Mouse (Mus musculus) thymus, postnatal 4 days (tissue): ENCODE results near the gene Acat2.
"Not testable (repeated sequence)": the region's sequence is repeated elsewhere in the genome, so short reads cannot be mapped to it uniquely, and the experiment has no call there.

Source experiments
- DNase-seq: peaks from one replicate; pipeline ENCODE4 v3.0.0; 2021

Acat2 gene

DNA sequence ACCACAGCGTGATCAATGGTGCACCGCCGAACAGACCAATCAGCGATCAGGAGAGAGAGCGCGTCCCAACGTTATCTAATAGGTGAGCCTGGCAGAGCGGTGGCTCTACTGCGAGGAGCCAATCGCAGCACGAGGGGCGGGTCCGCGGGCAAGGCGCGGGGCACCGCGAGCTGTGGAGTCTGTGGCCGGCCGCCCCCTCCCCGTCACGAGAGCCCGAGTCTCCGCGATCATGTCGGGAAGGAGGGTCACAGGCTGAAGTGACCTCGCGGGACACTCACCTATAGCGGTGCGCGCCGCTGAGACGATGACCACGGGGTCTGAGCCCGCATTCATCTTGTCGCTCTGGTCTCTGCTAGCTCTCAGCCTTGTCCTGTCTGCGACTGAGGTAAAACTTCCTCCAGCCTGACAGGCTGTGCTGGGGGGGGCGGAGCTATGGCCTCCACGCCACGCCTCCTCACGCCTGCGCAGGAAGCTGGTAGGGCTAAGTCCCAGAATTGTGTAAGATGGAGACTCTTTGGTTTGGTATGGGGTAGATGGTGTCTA lies at the start of gene Acat2:
Gene Acat2, minus strand, starts transcription at position 417 of the 543 bp plus-strand sequence.
- DNase-seq: peak; percentile 97

DNA sequence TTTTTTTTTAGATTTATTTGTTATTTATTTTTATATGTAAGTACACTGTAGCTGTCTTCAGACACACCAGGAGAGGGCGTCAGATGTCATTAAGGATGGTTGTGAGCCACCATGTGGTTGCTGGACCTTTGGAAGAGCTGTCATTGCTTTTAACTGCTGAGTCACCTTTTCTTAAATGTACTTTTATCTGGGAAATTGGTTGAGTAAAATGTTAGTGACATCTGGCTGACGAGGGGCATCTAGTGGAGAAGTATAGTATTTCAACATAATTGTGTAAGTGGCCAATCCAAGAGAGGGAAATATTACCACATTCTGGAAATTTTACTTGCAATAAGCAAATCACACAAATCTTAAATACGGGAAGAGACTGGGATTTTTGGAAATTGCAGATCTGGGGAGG lies 49.3 kb upstream of the Acat2 start:
- DNase-seq: peak; percentile 28

DNA sequence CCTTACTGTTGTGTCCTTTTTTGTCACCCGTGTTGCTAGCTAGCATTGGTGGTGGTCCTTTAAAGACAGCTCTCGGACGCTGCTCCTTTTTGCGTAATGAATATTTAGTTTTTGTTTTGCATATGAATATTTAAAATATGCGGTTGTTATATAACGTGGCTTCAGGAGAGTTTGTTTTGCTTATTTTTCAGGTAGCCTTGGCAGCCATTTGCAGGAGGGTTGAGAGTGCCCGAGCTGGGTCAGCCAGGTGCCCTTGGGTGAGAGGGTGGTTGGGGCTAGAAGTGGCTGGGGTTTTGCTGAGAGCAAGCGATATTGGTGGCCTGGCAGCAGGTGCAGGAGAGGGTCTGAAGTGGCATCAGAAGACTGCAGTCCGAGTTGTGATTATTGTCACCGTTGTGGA lies 48.0 kb upstream of the Acat2 start:
- DNase-seq: peak; percentile 33

DNA sequence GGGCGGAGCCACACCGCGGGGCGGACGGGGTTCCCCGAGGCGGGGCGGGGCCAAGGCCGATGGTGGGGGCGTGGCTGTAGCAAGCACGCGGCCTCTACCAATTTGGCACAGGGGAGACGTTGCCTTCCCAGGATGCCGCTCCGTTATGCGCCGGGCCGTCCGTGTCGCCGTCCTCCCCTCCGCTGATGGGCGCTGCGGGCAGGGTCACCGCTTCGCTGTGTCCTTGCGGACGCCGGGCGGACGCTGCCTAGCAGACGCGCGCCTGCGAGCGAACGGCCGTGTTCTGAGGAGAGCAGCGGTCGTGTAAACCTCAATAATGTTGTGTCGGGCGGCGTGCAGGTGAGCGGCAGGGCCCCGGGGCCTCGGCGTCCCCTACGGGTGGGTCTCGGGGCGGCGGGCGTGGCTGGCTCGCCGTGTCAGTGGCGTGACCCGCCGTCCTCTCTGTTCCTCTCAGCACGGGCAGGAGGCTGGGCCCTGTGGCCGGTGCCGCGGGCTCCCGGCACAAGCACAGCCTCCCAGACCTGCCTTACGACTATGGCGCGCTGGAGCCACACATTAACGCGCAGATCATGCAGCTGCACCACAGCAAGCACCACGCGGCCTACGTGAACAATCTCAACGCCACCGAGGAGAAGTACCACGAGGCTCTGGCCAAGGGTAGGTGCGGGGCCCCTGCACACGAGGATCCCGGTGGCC lies 47.3 kb upstream of the Acat2 start:
- peak; percentile 98 for DNase-seq

DNA sequence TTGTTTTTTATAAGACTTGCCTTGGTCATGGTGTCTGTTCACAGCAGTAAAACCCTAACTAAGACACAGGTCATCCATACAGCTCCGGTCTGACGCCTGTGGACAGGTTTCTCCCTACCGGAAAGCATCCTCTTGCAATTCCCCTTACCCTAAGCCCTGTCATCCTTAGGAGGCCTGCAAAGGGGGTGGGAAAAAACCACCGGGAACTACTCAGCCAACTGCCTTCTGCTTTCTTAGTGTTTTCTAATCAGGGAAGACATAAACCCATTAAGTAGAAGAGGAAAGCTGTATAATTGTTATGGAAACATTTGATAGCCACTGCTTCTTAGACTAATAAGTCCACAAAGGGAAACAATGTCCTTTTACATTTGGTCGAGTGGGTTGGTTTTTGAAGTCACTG lies 46.4 kb upstream of the Acat2 start:
- DNase-seq: no peak

DNA sequence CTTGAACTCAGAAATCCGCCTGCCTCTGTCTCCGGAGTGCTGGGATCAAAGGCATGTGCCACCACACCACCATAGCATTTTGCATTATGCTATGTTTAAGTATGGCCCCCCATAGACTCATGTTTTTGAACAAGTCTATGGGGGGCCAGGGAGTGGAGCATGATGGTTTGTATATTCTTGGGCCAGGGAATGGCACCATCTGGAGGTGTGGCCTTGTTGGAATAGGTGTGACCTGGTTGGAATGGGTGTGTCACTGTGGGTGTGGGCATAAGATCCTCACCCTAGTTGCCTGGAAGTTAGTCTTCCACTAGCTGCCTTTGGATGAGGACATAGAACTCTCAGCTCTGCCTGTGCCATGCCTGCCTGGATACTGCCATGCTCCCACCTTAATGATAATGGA lies 46.0 kb upstream of the Acat2 start, which contains the start of gene Sod2:
Gene Sod2, plus strand, starts transcription at position 301 of the 400 bp plus-strand sequence.
- DNase-seq: not testable (repeated sequence)

DNA sequence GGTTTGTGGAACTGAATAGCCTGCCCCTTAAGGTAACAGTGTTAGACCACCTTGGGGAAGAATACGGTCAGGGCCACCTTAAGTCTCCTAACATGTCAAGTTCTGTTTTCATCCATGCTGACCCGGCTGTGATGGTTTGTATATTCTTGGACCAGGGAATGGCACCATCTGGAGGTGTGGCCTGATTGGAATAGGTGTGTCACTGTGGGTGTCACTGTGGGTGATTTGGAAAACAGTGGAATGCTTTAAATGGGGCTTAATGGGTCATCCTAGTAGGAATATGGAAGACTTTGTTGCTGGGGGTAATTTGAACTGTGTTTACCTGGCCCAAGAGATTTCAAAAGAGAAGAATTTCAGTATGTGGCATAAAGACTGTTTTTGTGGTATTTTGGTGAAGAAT lies 43.9 kb upstream of the Acat2 start:
- DNase-seq: not testable (repeated sequence)

DNA sequence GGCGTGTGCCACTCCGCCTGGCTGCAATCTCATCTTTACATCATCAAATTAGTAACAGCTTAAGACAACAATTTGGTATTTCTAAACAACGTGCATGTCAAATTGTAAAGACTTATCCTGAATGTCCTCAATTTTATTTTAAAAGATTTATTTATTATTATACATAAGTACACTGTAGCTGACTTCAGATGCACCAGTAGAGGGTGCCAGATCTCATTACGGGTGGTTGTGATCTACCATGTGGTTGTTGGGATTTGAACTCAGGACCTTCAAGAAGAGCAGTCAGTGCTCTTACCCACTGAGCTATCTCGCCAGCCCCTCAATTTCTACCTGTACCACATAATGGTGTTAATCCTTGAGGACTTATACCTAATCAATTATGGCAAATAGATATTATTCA lies 41.7 kb upstream of the Acat2 start:
- not testable (repeated sequence) for DNase-seq

DNA sequence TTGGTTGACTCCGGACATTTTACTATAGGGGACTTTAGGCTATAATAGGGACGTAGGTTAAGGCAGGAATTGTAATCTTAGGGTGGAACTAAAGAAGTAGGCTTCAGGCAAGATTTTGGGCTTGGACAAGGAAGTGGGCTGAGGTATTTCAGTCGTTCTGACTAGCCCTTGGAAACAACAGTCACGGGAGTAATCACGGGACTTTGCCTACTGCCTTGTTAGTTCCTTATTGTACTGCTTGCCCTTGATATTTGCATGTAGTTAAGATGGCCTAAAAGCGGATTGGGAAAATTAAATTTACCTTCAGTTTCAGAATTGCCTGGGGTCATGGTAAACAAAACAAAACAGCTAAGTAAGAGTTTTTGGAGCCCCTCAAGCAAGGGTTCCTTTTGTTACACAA lies 38.5 kb upstream of the Acat2 start:
- DNase-seq: no peak

DNA sequence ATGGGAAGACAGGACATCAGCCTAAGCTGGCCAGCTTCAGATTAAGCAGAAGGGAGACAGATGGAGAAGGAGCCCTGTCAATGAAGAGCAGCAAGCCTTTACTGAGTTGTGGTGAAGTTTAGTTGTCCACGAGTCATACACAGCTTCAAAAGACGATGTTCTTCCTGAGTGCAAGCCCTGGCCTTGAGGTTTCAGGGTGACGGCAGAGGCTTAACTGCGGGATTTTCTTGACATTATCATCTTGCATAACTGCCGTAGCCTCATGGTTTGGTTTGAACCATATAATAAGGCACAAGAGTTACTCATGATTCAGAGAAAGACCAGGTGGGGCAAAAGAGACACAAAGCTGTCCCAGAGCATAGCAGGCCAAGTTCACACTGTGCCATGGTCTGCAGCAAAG lies 37.3 kb upstream of the Acat2 start:
- no peak for DNase-seq

DNA sequence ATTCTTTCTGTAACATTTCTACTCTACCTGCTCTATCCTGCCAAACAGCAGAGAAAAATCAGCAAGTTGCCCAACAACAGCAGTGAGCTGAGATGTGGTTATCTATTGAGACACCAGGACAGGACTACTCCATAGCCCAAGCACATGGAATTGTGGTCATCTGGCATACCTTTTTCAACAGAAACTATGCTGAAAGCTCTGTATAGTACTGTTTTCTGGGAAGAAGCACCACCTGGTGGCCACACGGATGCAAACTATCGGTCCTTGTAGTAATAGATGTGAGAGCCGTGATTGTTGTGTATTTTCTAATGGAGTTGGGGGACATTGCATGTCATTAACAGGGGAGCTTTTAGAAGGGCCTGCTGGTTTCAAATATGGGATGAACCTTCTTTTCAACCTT lies 35.8 kb upstream of the Acat2 start:
- peak; percentile 77 for DNase-seq

DNA sequence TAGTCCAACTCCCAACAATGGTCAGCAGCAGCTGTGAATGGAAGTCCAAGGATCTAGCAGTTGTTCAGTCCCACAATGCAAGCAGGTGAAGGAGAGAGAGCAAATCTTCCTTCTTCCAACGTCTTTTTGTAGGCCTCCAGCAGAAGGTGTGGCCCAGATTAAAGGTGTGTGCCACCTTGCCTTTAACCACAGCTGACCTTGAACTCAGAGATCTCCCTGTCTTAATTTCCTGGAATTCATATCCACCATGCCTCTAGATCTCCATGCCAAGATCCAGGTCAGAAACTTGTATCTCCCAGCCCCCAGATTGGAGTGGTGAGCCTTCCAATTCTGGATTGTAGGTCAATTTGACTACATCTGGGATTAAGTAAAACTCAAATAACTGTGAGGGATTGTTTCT lies 33.5 kb upstream of the Acat2 start, which contains the start of gene Wtap:
Gene Wtap, minus strand, starts transcription at position 101 of the 400 bp plus-strand sequence.
- no peak for DNase-seq

DNA sequence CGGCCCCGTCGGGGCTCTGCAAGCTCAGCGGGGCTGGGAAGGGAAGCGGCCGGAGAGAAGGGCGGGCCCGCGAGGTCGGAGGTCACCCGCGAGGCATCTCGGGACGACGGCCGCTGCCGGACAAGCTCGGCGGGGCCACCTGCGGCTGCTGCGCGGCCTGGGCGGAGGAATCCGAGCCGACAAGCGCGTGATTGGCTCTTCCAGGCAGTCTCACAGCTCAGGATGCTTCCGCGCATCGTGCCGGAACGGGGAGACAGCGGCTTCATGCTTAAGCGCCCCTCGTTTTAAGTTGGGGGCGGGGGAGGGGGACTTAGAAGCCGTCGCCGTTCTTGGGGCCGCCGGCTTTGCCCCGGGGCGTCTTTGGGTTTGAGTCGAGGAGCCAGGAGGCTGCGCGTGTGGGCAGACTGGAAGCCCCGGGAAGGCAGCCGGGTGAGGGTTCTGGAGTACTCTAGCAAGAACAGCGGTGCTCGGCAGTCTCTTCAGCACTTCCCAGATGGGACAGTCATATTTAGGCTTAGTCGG lies 32.0 kb upstream of the Acat2 start:
- peak; percentile 92 for DNase-seq

DNA sequence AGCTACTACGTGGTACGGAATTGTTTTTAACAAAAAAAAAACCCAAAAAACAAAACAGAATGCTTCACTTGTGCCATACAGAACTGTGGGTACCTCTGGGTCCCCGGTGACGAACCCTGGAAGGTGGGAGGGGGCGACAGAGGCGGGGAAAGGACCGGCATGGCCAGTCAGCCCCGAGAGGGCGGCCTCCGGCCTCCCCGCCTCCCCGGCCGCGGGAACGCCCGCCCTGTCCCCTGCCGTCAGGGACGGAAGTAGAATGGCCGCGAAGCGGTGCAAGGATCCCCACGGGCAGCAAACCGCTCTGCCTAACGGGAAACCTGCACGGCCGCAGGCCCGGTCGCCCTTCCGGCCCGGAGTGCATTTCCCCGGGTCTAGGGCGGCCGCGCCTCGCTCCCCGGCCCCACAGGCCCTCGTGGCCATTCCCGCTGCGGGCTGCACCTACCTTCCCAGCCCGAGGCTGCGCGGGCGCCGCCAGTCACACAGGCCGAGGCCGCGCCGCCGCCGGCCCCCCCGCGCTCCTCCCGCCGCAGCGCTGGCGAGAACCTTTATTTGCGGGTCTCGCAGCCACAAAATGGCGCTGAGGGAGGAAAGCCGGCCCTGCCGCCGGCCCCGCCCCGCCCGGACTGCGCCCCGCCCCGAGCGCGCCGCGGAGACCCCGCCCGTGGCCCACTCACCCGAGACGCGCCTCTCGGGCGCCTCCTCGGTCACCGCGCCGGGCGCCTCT lies 31.2 kb upstream of the Acat2 start:
- peak; percentile 92 for DNase-seq

DNA sequence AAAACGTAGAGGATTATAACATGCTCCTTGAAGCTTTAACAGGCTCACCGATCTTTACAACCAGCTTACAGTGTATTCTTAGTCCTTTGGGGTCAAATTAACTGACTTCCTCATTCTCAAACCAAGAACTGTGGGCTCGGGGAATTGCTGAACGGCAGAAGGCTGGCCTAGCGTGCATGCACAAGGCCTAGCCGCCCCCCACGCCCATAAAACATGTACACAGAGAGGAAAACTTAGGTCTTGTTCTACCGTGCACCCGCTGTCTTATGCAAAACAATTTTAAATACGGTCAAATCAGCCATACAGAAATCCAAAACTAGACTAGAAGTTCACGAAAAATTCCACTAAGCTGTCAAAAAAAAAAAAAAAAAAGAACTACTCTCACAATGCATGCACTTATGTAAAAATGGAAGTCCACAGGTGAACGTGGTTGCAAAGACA lies 30.7 kb upstream of the Acat2 start:
- peak; percentile 64 for DNase-seq

DNA sequence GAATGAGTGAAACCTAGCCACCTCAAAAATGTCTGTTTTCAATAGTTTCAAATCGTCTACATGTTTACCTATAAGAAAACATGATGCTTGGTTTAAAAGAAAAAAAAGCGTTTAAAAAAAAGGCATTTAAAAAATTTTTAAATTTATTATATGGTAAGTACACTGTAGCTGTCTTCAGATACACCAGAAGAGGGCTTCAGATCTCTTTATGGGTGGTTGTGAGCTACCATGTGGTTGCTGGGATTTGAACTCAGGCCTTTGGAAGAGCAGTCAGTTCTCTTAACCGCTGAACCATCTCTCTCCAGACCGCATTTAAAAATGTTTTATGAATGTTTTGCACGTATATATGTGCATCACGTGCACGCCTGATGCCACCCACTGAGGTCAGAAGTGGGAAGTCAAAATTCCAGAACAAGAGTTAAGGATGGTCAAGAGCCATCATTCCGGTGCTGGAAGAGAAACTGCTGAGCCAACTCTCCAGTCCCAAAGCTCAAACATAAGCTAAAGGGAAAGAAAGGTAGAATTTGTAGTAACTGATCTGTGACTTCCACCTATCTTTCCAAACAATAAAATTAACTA lies 30.1 kb upstream of the Acat2 start:
- no peak for DNase-seq

DNA sequence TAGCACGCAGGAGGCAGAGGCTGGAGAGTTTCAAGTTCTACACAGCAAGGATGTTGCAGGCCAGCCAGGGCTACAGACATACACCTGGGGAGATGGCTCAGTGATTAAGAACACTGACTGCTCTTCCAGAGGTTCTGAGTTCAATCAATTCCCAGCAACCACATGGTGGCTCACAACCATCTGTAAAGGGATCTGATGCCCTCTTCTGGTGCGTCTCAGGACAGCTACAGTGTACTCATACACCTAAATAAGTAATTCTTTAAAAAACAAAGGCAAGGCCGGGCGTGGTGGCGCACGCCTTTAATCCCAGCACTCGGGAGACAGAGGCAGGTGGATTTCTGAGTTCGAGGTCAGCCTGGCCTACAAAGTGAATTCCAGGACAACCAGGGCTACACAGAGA lies 27.5 kb upstream of the Acat2 start:
- peak; percentile 44 for DNase-seq

DNA sequence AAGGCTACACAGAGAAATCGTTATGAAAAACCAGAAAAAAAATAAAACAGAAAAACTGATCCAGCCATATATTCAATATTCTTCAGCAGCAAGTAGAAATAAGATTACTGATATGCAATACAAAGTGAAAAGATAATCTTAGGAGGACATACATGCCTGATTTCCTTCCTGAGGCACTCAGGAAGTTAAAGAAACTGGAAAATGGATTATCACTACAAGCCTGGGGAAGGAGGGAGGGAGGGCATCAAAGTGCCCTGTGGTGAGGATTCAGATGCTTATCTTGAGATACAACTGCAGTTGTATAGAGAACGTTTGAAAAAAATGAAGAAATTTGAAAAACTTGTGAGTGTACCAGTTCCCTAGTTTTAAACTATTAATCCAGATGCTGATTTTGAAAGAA lies 23.4 kb upstream of the Acat2 start:
- no peak for DNase-seq

DNA sequence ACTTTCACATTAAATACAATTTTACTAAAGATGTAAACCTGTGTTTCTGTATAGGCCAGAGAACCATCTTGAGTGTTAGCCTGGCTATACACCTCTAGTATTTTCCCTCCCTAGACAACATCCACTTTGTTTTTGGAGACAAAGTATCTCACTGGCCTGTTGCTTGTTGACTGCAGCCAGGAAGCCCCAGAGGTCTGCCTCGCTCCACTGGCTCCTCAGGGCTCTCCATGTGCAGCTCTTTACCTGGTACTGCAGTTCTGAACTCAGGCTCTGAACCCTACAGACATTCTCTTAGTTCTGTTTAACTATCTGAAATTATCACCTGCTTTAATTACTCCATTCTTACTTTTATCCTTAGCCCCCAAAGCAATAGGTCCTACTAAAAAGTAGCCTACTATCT lies 18.0 kb upstream of the Acat2 start:
- no peak for DNase-seq

DNA sequence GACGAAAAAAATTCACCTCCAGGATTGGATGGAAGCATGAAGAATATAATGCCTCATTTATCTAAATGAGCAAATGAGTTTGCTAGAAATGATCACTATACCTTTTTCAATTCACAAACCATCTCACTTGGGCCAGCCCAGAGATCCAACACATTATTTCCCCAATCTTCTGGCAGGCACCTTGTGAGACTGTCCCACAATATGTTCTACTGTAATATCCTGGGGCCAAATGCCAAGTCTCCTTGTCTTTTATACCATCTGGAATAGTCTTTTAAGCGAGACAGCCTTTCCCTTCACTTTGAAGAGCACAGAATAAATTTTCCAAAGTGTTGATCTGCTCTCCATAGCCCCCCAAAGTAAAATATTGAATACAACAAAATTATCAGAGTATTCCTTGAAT lies 13.3 kb upstream of the Acat2 start:
- DNase-seq: no peak

DNA sequence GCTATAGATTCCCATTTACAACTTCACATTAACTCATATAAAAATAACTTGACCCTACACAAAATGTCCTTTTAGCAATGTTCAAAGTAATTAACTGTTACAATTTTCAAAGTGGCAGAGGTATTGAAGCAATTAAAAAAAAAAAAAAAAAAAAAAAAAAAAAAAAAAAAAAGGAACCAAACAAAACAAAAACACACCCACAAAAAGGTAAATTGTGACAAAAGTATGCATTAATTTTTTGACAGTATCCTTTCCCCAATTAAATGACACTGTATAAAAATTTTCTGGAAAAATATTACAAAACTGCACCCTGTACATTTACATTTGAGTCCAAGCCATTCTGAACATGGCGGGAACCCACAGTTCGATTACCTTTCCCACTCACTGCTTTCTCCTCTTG lies 6.6 kb upstream of the Acat2 start:
- DNase-seq: no peak

DNA sequence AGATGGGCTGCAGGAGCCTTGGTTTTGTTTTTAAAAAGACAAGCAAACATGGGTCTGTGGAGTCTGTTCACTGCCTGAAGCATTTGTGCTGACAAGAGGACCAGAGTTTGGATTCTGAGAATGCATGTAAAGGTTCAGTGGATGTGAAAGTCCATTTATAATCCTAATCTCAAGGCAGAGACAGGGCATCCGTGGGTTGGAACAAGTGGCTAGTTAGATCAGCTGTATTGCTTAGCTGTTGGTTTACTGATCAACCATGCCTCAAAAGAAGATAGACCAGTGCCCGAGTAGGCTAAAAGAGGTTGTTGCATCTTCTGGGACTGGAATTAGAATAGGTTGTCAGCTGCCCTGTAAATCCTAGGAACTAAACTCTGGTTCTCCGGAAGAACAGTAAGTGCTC lies 2.9 kb upstream of the Acat2 start:
- DNase-seq: no peak

DNA sequence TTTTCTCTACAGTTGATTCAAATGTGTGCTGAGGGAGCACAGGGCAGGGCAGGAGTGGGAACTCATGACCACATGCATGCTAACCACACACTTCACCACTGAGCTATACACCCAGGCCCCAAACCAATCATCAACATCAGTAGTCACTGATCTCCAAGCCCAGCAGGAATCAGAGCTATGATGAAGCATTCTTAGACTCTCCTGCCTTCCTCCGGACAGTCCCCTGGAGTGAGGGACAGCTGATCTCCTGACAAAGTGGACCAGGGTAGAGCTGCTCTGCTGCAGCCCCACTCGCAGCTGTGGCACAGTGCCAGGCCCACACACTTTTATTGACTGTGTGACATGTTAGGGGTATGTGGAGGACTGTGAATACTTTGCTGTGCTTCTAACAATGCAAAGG lies 1.2 kb downstream of the Acat2 start:
- not testable (repeated sequence) for DNase-seq

DNA sequence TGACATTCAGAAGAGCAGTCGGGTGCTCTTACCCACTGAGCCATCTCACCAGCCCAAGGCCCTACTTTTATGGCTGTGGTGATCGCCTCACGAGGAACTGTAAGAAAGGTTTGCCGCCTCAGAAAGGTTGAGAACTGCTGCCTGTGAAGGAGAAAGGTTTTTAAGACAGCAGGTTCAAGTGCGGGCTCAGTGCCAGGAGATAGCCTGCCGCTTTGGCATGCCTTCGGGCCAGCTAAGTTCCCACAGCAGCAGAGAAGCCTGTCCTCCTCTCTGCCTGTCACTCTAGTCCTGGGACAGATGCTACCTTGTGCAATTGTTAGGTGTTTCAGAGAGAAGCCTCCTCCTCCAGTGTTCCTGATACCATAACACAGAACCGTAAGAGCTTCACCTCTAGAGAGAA lies 3.9 kb downstream of the Acat2 start:
- no peak for DNase-seq
